Mouse (Mus musculus): Measurements from ENCODE around the gene Aen.

GRCm38 (mm10) chr7:78884139-78884538 is 11.5 kb upstream of the Aen start:
- no peak for TF ChIP-seq ZC3H11A (IDR thresholded peaks at IDR 0.05; ENCODE audit: low read depth, low read length)
- TF ChIP-seq JUN (IDR thresholded peaks at IDR 0.05; ENCODE audit: insufficient read depth, low read depth, low read length), result no peak
- TF ChIP-seq EP300 (IDR thresholded peaks at IDR 0.05; ENCODE audit: low read length), result no peak
- no peak for TF ChIP-seq POLR2A (IDR thresholded peaks at IDR 0.05; ENCODE audit: low read depth, low read length)
- TF ChIP-seq CTCF (conservative IDR thresholded peaks at IDR 0.05 in 1 of 2, IDR thresholded peaks at IDR 0.05 in 1 of 2; ENCODE audit: low read depth in 2 of 2, low read length in 2 of 2), result no peak
- no peak for TF ChIP-seq ZKSCAN1 (IDR thresholded peaks at IDR 0.05; ENCODE audit: borderline replicate concordance, low read depth, low read length)
- no peak for TF ChIP-seq MEF2A (IDR thresholded peaks at IDR 0.05; ENCODE audit: borderline replicate concordance, low read depth, low read length)
- no peak for TF ChIP-seq CHD2 (IDR thresholded peaks at IDR 0.05; ENCODE audit: low read length)
- no peak for TF ChIP-seq USF1 (IDR thresholded peaks at IDR 0.05; ENCODE audit: low read depth, low read length)

Data from CH12.LX (cell line).